Mouse (Mus musculus) midbrain, postnatal 0 days (tissue): ENCODE measurements around the gene Stxbp1. TPM values are rescaled to one million over a fixed set of nuclear protein-coding genes. Genes with fewer than 3 reads are reported as not detected.

Experiments
- ATAC-seq: fragments of 200-750 bp; cut with Nextera tagmentation; 2 replicates; pipeline ENCODE4 v1.8.0; 2017; ENCODE audit warnings: moderate number of reproducible peaks, mild to moderate bottlenecking, moderate TSS enrichment, moderate library complexity; ENCODE audit not compliant: low FRiP score
- DNase-seq: peaks from one replicate; pipeline ENCODE4 v3.0.0-alpha.2; 2015; ENCODE audit warnings: low spot score
- H3K27ac ChIP-seq: fragments of 300-500 bp; sonication (generic); 2 replicates; pipeline ENCODE4 v1.5.1; 2014; ENCODE audit warnings: low read depth, mild to moderate bottlenecking, low read length, mixed read lengths
- H3K27me3 ChIP-seq: fragments of 300-500 bp; sonication (generic); 2 replicates; pipeline ENCODE4 v1.6.1; 2014; ENCODE audit warnings: low read length, control low read depth, mixed read lengths; ENCODE audit not compliant: insufficient read depth
- H3K36me3 ChIP-seq: fragments of 300-500 bp; sonication (generic); 2 replicates; pipeline ENCODE4 v1.6.1; 2014; ENCODE audit warnings: low read length, control low read depth, mixed read lengths; ENCODE audit not compliant: insufficient read depth
- H3K4me1 ChIP-seq: fragments of 300-500 bp; sonication (generic); 2 replicates; pipeline ENCODE4 v1.6.1; 2014; ENCODE audit warnings: mild to moderate bottlenecking, control low read depth, antibody characterized with exemption, low read length, mixed read lengths; ENCODE audit not compliant: insufficient read depth
- H3K4me2 ChIP-seq: fragments of 300-500 bp; sonication (generic); 2 replicates; pipeline ENCODE4 v1.6.1; 2014; ENCODE audit warnings: low read depth, mild to moderate bottlenecking, low read length, mixed read lengths; ENCODE audit not compliant: poor library complexity, severe bottlenecking
- H3K4me3 ChIP-seq: fragments of 300-500 bp; sonication (generic); 2 replicates; pipeline ENCODE4 v1.5.1; 2014; ENCODE audit warnings: low read depth, mild to moderate bottlenecking, low read length, moderate library complexity
- H3K9ac ChIP-seq: fragments of 300-500 bp; sonication (generic); replicated peaks from 2 replicates; pipeline ENCODE4 v1.6.1; 2014; ENCODE audit warnings: mild to moderate bottlenecking, low read length, moderate library complexity, mixed read lengths; ENCODE audit not compliant: poor library complexity, severe bottlenecking
- H3K9me3 ChIP-seq: fragments of 300-500 bp; sonication (generic); 2 replicates; pipeline ENCODE4 v1.6.1; 2016; ENCODE audit warnings: low read length, control low read depth
- CTCF ChIP-seq: IDR thresholded peaks from 2 replicates; pipeline ENCODE4 v1.5.1; 2016; ENCODE audit warnings: antibody characterized with exemption, mild to moderate bottlenecking
- WGBS: fragments of 180-500 bp; shearing (Covaris S2); extraction: QIAGEN DNeasy Blood & Tissue Kit; methylation state at CpG from one replicate; pipeline ENCODE4 v1.1.7; 2014; 5-methylcytosine and 5-hydroxymethylcytosine counted together
- polyA plus RNA-seq: library from polyadenylated mRNA; unstranded; fragments of >200 nt; fragmentation: Nextera tagmentation; extraction: Ambion mirVana; gene quantifications from 2 replicates; pipeline ENCODE4 v1.2.1, GENCODE M21; 2015
- total RNA-seq: library from RNA; depleted of rRNA; stranded (reverse); fragments of >200 nt; gene quantifications from 2 replicates; pipeline ENCODE4 v1.2.3, GENCODE M21; 2014

Gene Stxbp1
- total and polyA plus RNA-seq, 2 experiments from 2014 or later = 185 to 424 TPM

GRCm38 (mm10) chr2:32779714-32780113 lies 67.3 kb downstream of the Stxbp1 start:
- Histone ChIP-seq H3K9ac (no peak overlapping the region), H3K4me2 (no peak overlapping the region), H3K27ac (no peak overlapping the region), H3K4me1 (peaks cover 10% of the 10 kb centered on the region), H3K36me3 (no peaks in the 10 kb centered on the region), H3K4me3 (no peak overlapping the region), H3K27me3 (no peaks in the 10 kb centered on the region), H3K9me3 (no peaks in the 10 kb centered on the region)
- WGBS = 91% methylated on average over 6 of the region's 6 CpGs
- TF ChIP-seq CTCF = no peak
- no peak for DNase-seq
- no peak for ATAC-seq

- H3K4me1 ChIP-seq = peaks cover 11% of the 10 kb centered on the region
- 14% methylated on average over 8 of the region's 8 CpGs for WGBS
- peak; percentile 72 for TF ChIP-seq CTCF
- no peak overlapping the region for H3K4me2 ChIP-seq
- DNase-seq = peak; percentile 55
- no peak overlapping the region for H3K27ac ChIP-seq
- no peak overlapping the region for H3K9ac ChIP-seq
- ATAC-seq = no peak
- H3K4me3 ChIP-seq = no peak overlapping the region
- H3K9me3 ChIP-seq = no peaks in the 10 kb centered on the region
- no peaks in the 10 kb centered on the region for H3K27me3 ChIP-seq
- no peaks in the 10 kb centered on the region for H3K36me3 ChIP-seq
Observed at GRCm38 (mm10) chr2:32779131-32779530, 67.9 kb downstream of the Stxbp1 start.

GRCm38 (mm10) chr2:32778081-32778480 lies 69.0 kb downstream of the Stxbp1 start:
- Histone ChIP-seq H3K9me3 (no peaks in the 10 kb centered on the region), H3K4me2 (no peak overlapping the region), H3K27ac (no peak overlapping the region), H3K27me3 (no peaks in the 10 kb centered on the region), H3K36me3 (no peaks in the 10 kb centered on the region), H3K4me1 (peaks cover 11% of the 10 kb centered on the region), H3K4me3 (no peak overlapping the region), H3K9ac (no peak overlapping the region)
- DNase-seq (no peak), ATAC-seq (no peak)
- 91% methylated on average over 6 of the region's 6 CpGs for WGBS
- no peak for TF ChIP-seq CTCF

GRCm38 (mm10) chr2:32776192-32776591 lies 70.9 kb downstream of the Stxbp1 start:
- peak overlapping the region; percentile 72 for H3K4me2 ChIP-seq
- WGBS = 23% methylated on average over 22 of the region's 22 CpGs
- peaks cover 11% of the 10 kb centered on the region for H3K4me1 ChIP-seq
- H3K27ac ChIP-seq = no peak overlapping the region
- no peaks in the 10 kb centered on the region for H3K27me3 ChIP-seq
- no peaks in the 10 kb centered on the region for H3K9me3 ChIP-seq
- H3K4me3 ChIP-seq = peak overlapping the region; percentile 54
- ATAC-seq (no peak), DNase-seq (no peak)
- peak overlapping the region; percentile 42; the same call in 1 of the 2 replicates for H3K9ac ChIP-seq
- TF ChIP-seq CTCF = no peak
- no peaks in the 10 kb centered on the region for H3K36me3 ChIP-seq

GRCm38 (mm10) chr2:32775359-32776074 lies 71.5 kb downstream of the Stxbp1 start, which contains the start of the genes Ttc16 and Ptrh1:
Gene Ttc16, minus strand, starts transcription at chr2:32775633.
Gene Ptrh1, plus strand, starts transcription at chr2:32775786.
- H3K27ac ChIP-seq = peak within 1 kb of the TSS; percentile 55
- no peak for TF ChIP-seq CTCF
- H3K36me3 ChIP-seq = no peaks in the 10 kb centered on the region
- peak; percentile 97 for DNase-seq
- H3K9me3 ChIP-seq = no peaks in the 10 kb centered on the region
- WGBS = under 1% methylated on average over 46 of the region's 46 CpGs
- peak; percentile 98 for ATAC-seq
- no peaks in the 10 kb centered on the region for H3K27me3 ChIP-seq
- peaks cover 11% of the 10 kb centered on the region for H3K4me1 ChIP-seq
- peak within 1 kb of the TSS; percentile 54 for H3K4me3 ChIP-seq
- H3K9ac ChIP-seq = peak within 1 kb of the TSS; percentile 42
- peak within 1 kb of the TSS; percentile 72 for H3K4me2 ChIP-seq

- H3K4me3 ChIP-seq = no peak overlapping the region
- no peak for TF ChIP-seq CTCF
- no peaks in the 10 kb centered on the region for H3K36me3 ChIP-seq
- H3K9me3 ChIP-seq = no peaks in the 10 kb centered on the region
- H3K27ac ChIP-seq = no peak overlapping the region
- 88% methylated on average over 8 of the region's 8 CpGs for WGBS
- peaks cover 11% of the 10 kb centered on the region for H3K4me1 ChIP-seq
- H3K4me2 ChIP-seq = no peak overlapping the region
- H3K9ac ChIP-seq = no peak overlapping the region
- DNase-seq (no peak), ATAC-seq (no peak)
- no peaks in the 10 kb centered on the region for H3K27me3 ChIP-seq
Observed at GRCm38 (mm10) chr2:32772626-32773279, 74.3 kb downstream of the Stxbp1 start.
